Mouse (Mus musculus) kidney, postnatal 14 days (tissue): ENCODE data around the gene Tlx2.

Source experiments
- DNase-seq: peaks from one replicate; pipeline ENCODE4 v3.0.0; 2022; ENCODE audit warnings: mixed read lengths

Gene Tlx2

DNA sequence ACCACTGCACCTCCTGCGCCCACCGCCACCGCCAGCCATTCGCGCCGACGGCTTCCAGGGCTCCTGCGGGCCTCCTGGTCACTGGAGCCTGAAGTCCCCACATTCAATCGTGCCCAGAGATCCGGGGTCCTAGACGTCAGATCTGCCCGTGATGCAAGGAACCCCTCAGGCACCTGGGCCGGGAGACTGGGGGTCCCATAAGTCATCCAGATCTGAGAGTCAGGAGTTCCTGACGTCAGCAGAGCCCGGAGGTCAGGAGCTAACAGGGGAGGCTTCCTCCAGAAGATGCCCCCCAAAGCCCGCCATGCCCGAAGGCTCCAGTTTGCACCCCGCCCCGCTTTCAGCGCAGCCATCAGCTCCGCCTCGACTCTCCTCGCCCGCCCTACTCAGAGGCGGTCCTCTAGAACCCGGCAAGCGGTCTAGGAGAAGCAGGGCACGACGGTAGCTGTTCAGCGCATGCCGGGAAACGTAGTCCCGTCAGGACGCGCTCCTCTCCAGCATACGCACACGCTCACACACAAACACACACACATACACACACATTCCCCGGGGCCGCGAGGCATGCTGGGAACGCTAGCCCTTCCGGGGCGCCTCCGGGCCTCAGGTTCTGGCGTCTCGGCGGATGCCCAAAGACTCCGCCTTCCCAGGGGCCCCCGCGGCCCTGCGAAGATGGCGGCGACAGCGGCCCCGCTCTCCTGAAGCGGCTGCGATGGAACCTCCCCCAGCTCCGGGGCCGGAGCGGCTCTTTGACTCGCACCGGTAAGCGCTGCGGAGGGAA lies 15.8 kb downstream of the Tlx2 start, which contains the start of gene Aup1:
TSS of gene Aup1 (plus strand) at position 448 of the 778 bp plus-strand sequence.
- DNase-seq: peak; percentile 98

- DNase-seq: no peak
Measured at GRCm38 (mm10) chr6:83053136-83053960, 16.7 kb downstream of the Tlx2 start.

DNA sequence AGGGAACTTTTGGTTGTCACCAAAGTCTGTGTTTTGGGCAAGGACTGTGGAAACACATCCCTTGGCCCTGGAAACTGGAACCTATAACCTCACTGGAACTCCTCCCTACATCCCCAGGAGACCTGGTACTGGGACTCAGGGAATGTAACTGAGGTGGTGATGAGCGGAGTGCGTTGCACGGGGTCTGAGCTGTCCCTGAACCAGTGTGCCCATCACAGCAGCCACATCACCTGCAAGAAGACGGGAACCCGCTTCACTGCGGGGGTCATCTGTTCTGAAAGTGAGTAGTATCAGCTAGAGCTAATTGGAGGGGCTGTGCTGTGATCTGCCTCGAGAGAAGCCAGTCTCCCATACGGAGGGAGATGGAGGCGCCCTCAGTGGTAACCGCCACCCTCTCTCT lies 20.7 kb downstream of the Tlx2 start:
- no peak for DNase-seq

DNA sequence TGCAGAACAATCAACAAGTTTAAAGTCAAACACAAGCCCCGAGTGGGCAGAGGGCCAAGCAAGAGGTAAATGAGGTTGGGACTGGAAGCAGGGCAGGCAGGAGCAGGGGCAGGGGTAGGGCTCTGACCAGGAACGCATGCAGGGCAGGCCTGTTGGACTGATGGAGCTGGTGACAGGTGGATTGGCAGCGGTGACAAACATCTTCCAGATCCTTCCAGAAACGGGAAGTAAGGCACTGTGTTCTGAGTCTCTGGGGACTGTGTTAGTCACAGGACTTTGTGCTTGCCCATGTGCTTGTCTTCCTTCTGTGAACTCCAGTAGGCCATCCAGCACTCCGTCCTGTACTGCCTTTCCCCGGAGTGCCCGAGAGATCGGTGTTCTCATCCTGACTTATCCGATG lies 25.4 kb downstream of the Tlx2 start:
- DNase-seq: peak; percentile 45

DNA sequence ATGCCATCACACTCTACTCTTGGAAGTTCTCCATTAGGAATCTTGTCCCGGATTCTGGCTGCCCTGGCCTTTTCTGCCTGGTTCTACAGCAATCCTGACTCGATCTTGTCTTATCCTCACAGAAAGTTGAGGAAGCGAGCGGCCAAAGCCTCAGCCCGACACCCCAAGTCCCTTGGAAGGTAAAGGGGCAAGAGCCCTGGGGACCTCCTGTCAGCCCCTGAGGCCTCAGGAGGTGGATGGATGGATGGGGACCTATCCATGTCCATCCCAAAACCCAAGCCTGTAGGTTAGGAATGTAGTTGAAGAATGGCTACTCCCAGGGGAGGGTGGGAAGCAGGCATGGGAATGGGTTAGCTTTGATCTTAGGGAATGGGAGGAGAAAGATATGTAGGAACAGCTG lies 26.1 kb downstream of the Tlx2 start:
- DNase-seq: no peak

GRCm38 (mm10) chr6:83043561-83043960 lies 26.5 kb downstream of the Tlx2 start:
- no peak for DNase-seq

GRCm38 (mm10) chr6:83040601-83041000 lies 29.5 kb downstream of the Tlx2 start:
- DNase-seq: no peak

DNA sequence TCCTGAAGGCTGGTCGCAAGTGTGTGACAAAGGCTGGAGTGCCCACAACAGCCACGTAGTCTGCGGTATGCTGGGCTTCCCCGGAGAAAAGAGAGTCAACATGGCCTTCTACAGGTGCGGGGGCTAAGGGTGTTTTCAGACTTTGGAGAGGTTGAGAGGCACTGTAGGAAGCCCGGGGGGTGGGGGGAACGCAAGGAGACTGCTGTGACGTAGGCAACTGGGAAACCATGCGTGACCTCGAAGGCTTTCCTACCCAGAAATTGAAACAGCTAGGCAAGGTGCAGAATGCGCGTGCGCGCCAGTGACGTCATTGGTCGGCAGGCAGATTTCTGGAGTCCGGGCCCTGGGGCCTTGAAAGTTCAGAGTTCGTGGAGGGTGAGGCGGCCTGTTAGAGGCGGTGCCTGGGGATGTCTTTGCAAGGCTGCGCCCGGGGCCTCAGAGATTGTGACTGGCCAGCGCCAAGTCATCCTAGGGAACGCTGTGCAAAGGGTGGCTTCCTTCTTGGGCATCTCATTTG lies 31.5 kb downstream of the Tlx2 start:
- peak; percentile 94 for DNase-seq

GRCm38 (mm10) chr6:83037188-83037587 lies 32.9 kb downstream of the Tlx2 start:
- no peak for DNase-seq

- DNase-seq: no peak
Measured at GRCm38 (mm10) chr6:83034463-83035055, 35.5 kb downstream of the Tlx2 start.

GRCm38 (mm10) chr6:83033249-83034185 lies 36.6 kb downstream of the Tlx2 start, which contains the start of the genes Dok1 and Loxl3:
Dok1 (minus strand) TSS chr6:83033471.
Loxl3 (plus strand) TSS chr6:83034173.
- peak; percentile 79 for DNase-seq

GRCm38 (mm10) chr6:83032769-83033191 lies 37.3 kb downstream of the Tlx2 start:
- DNase-seq: peak; percentile 55

DNA sequence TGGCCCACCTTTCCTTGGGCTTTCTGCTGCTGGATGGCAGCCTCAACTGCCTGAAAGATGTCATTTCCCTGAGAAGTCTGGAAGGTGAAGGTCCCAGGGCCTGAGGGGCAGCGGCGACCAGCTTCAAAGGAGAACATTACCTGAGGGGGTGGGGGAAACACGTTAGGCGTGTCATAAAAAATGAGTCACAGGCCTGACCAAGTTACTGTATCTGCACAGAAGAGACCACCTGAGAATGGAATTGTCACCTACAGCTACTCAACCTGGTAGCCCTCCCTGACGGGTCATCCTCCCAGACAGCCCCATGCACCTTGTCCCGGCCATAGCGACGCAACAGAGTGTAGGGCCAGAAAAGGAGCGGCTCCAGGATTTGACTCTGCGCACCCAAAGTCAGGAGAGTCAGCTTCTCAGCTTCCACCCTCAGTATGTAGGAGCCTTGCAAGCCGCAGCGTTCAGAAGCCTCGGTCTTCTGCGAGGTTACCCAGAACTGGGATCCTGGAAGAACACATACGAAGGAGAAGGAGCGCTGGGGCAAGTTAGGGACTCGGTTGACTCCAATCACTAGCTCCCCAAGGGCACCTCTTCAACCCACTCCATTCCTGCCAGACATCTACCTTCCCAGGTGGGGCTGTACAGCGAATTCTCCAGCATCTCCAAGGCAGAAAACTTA lies 38.0 kb downstream of the Tlx2 start:
- DNase-seq: no peak

GRCm38 (mm10) chr6:83031111-83031510 lies 39.0 kb downstream of the Tlx2 start:
- DNase-seq: no peak

DNA sequence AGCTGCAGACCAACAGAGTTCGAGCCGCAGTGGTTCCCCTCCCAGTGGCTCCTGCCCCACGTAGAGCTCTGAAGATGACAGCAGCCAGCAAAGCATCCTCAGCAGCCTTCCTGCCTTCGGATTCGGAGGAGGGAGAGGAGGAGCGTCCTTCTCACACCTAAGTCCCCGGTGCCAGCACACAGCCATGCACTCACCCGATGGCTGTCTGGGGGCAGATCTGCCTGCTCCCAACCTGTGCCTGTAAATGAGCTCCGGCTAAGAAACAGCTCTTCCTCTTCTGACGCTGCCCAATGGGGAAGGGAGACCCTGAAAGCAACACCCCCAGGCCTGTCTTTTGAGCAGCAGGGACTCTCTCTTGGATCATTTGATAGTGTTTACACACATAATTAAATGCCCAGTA lies 40.3 kb downstream of the Tlx2 start:
- DNase-seq: no peak

- DNase-seq: no peak
Measured at GRCm38 (mm10) chr6:83027706-83028105, 42.4 kb downstream of the Tlx2 start.

GRCm38 (mm10) chr6:83027293-83027692 lies 42.8 kb downstream of the Tlx2 start:
- DNase-seq: no peak

GRCm38 (mm10) chr6:83025221-83025620 lies 44.9 kb downstream of the Tlx2 start:
- no peak for DNase-seq

- DNase-seq: no peak
Measured at GRCm38 (mm10) chr6:83024421-83024820, 45.7 kb downstream of the Tlx2 start.

- DNase-seq: no peak
Measured at GRCm38 (mm10) chr6:83023786-83024185, 46.3 kb downstream of the Tlx2 start.

GRCm38 (mm10) chr6:83023008-83023407 lies 47.1 kb downstream of the Tlx2 start:
- no peak for DNase-seq
